Mouse (Mus musculus) gonadal fat pad, adult 2 months (tissue): ENCODE measurements around the gene Epb41l4b. TPM values are rescaled to one million over a fixed set of nuclear protein-coding genes. Genes with fewer than 3 reads are reported as not detected.

Experiments
- DNase-seq: peaks from one replicate; pipeline ENCODE4 v3.0.0-alpha.2; 2012; ENCODE audit warnings: low read depth
- polyA plus RNA-seq: library from polyadenylated mRNA; depleted of rRNA; stranded (reverse); fragments of >200 nt; gene quantifications from 2 replicates; pipeline ENCODE4 v1.2.3, GENCODE M21; 2012

Gene Epb41l4b
- polyA plus RNA-seq, 1 experiment: 25.8 TPM

GRCm38 (mm10) chr4:57114617-57115592 lies 28.3 kb downstream of the Epb41l4b start:
- no peak for DNase-seq

GRCm38 (mm10) chr4:57113472-57114216 lies 29.6 kb downstream of the Epb41l4b start:
- no peak for DNase-seq

- DNase-seq: no peak
Observed at GRCm38 (mm10) chr4:57111992-57112540, 31.2 kb downstream of the Epb41l4b start.

GRCm38 (mm10) chr4:57111411-57111810 lies 31.8 kb downstream of the Epb41l4b start:
- no peak for DNase-seq

GRCm38 (mm10) chr4:57109543-57109942 lies 33.7 kb downstream of the Epb41l4b start:
- no peak for DNase-seq

- DNase-seq: no peak
Observed at GRCm38 (mm10) chr4:57105339-57105738, 37.9 kb downstream of the Epb41l4b start.

GRCm38 (mm10) chr4:57103830-57104229 lies 39.4 kb downstream of the Epb41l4b start:
- no peak for DNase-seq

- no peak for DNase-seq
Observed at GRCm38 (mm10) chr4:57101095-57101494, 42.1 kb downstream of the Epb41l4b start.

- no peak for DNase-seq
Observed at GRCm38 (mm10) chr4:57097411-57097810, 45.8 kb downstream of the Epb41l4b start.

GRCm38 (mm10) chr4:57095569-57095968 lies 47.7 kb downstream of the Epb41l4b start:
- DNase-seq: no peak

GRCm38 (mm10) chr4:57091363-57091762 lies 51.9 kb downstream of the Epb41l4b start:
- no peak for DNase-seq

GRCm38 (mm10) chr4:57088301-57088700 lies 54.9 kb downstream of the Epb41l4b start:
- no peak for DNase-seq

- no peak for DNase-seq
Observed at GRCm38 (mm10) chr4:57085750-57086400, 57.4 kb downstream of the Epb41l4b start.

- no peak for DNase-seq
Observed at GRCm38 (mm10) chr4:57083653-57084052, 59.6 kb downstream of the Epb41l4b start.

- no peak for DNase-seq
Observed at GRCm38 (mm10) chr4:57082775-57083428, 60.3 kb downstream of the Epb41l4b start.

GRCm38 (mm10) chr4:57081463-57081862 lies 61.8 kb downstream of the Epb41l4b start:
- no peak for DNase-seq

- DNase-seq: no peak
Observed at GRCm38 (mm10) chr4:57073843-57074242, 69.4 kb downstream of the Epb41l4b start.

- DNase-seq: no peak
Observed at GRCm38 (mm10) chr4:57073174-57073573, 70.1 kb downstream of the Epb41l4b start.

- DNase-seq: no peak
Observed at GRCm38 (mm10) chr4:57070640-57071039, 72.6 kb downstream of the Epb41l4b start.

GRCm38 (mm10) chr4:57068397-57068796 lies 74.8 kb downstream of the Epb41l4b start:
- DNase-seq: no peak

GRCm38 (mm10) chr4:57067801-57068200 lies 75.4 kb downstream of the Epb41l4b start:
- DNase-seq: no peak
